Mouse (Mus musculus) olfactory bulb, adult 2 months (tissue): ENCODE measurements around the gene Slc25a3. TPM values are rescaled to one million over a fixed set of nuclear protein-coding genes. Genes with fewer than 3 reads are reported as not detected.

ENCODE experiments used
- H3K27ac ChIP-seq: fragments of 200-500 bp; 2 replicates; pipeline ENCODE4 v1.5.1; 2012; ENCODE audit warnings: low read depth, low read length; ENCODE audit not compliant: insufficient read depth
- H3K4me1 ChIP-seq: fragments of 200-500 bp; 2 replicates; pipeline ENCODE4 v1.6.1; 2012; ENCODE audit warnings: low read length; ENCODE audit not compliant: control insufficient read depth, insufficient read depth
- H3K4me3 ChIP-seq: fragments of 200-500 bp; 2 replicates; pipeline ENCODE4 v1.5.1; 2012; ENCODE audit warnings: mild to moderate bottlenecking, low read depth, low read length, moderate library complexity; ENCODE audit not compliant: insufficient read depth
- CTCF ChIP-seq: fragments of 200-500 bp; IDR thresholded peaks from 2 replicates; pipeline ENCODE4 v1.5.1; 2012; ENCODE audit warnings: low read depth, mild to moderate bottlenecking, low read length, moderate library complexity; ENCODE audit not compliant: insufficient read depth
- POLR2A ChIP-seq: fragments of 200-500 bp; IDR thresholded peaks from 2 replicates; pipeline ENCODE4 v1.6.1; 2012; ENCODE audit warnings: mild to moderate bottlenecking, low read depth, low read length, moderate library complexity; ENCODE audit not compliant: insufficient read depth
- WGBS: fragments of 180-500 bp; shearing (Covaris S2); methylation state at CpG from one replicate; pipeline ENCODE4 v1.1.7; 2018; 5-methylcytosine and 5-hydroxymethylcytosine counted together
- polyA plus RNA-seq: library from polyadenylated mRNA; stranded (reverse); fragments of >200 nt; gene quantifications from 2 replicates; pipeline ENCODE4 v1.2.4, GENCODE M21; 2012; ENCODE audit warnings: low replicate concordance; ENCODE audit not compliant: missing spikeins, insufficient read depth, insufficient read length

The Slc25a3 gene
- polyA plus RNA-seq, 1 experiment, result not detected

- 91% methylated on average over 3 of the region's 3 CpGs for WGBS
- Histone ChIP-seq H3K27ac (no peak overlapping the region), H3K4me1 (no peaks in the 10 kb centered on the region), H3K4me3 (no peak overlapping the region)
- TF ChIP-seq CTCF (no peak), POLR2A (no peak)
Measured at GRCm38 (mm10) chr10:91130792-91131191, 6.9 kb upstream of the Slc25a3 start.

GRCm38 (mm10) chr10:91128551-91129160 is 4.8 kb upstream of the Slc25a3 start:
- Histone ChIP-seq H3K4me3 (no peak overlapping the region), H3K4me1 (peaks cover 2% of the 10 kb centered on the region), H3K27ac (no peak overlapping the region)
- TF ChIP-seq POLR2A, result no peak
- no peak for TF ChIP-seq CTCF
- WGBS, result 40% methylated on average over 1 of the region's 1 CpGs

GRCm38 (mm10) chr10:91127395-91127794 is 3.5 kb upstream of the Slc25a3 start:
- H3K4me1 ChIP-seq, result peaks cover 2% of the 10 kb centered on the region
- no peak overlapping the region for H3K27ac ChIP-seq
- TF ChIP-seq POLR2A (no peak), CTCF (no peak)
- WGBS, result 80% methylated on average over 2 of the region's 2 CpGs
- no peak overlapping the region for H3K4me3 ChIP-seq

GRCm38 (mm10) chr10:91126618-91127355 is 2.9 kb upstream of the Slc25a3 start:
- TF ChIP-seq POLR2A, result no peak
- 87% methylated on average over 10 of the region's 10 CpGs for WGBS
- H3K4me1 ChIP-seq, result peaks cover 2% of the 10 kb centered on the region

GRCm38 (mm10) chr10:91123281-91123827 is 505 bp downstream of the Slc25a3 start:
- H3K4me1 ChIP-seq, result peaks cover 2% of the 10 kb centered on the region
- peak overlapping the region; percentile 94 for H3K4me3 ChIP-seq
- TF ChIP-seq POLR2A, result no peak
- TF ChIP-seq CTCF, result no peak
- H3K27ac ChIP-seq, result peak overlapping the region; percentile 93
- WGBS, result under 1% methylated on average over 44 of the region's 44 CpGs

More at GRCm38 (mm10) chr10:91126618-91127355, 2.9 kb upstream of the Slc25a3 start:
- H3K27ac ChIP-seq, result no peak overlapping the region
- no peak overlapping the region for H3K4me3 ChIP-seq

DNA sequence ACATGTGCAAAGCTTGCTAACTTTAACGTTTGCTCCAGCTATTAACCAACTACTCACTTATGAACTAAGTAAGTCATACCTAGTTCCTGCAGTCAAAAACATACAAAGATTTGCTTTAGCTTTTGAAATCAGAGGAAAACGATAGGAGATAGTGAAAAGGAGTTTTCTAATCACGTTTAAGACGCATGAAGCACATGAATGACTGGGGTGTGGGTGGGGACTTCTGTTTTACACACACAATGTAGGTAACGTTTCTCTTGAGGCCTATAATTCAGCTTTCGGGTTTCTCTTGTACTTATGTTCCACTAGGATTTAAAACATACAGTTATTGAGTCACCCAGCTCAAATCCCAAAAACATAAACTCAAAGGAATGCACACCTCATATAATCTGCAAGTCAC is 1.2 kb downstream of the Slc25a3 start:
- TF ChIP-seq CTCF (no peak), POLR2A (no peak)
- Histone ChIP-seq H3K27ac (no peak overlapping the region), H3K4me3 (no peak overlapping the region), H3K4me1 (peaks cover 2% of the 10 kb centered on the region)
- WGBS, result 5% methylated on average over 6 of the region's 6 CpGs

DNA sequence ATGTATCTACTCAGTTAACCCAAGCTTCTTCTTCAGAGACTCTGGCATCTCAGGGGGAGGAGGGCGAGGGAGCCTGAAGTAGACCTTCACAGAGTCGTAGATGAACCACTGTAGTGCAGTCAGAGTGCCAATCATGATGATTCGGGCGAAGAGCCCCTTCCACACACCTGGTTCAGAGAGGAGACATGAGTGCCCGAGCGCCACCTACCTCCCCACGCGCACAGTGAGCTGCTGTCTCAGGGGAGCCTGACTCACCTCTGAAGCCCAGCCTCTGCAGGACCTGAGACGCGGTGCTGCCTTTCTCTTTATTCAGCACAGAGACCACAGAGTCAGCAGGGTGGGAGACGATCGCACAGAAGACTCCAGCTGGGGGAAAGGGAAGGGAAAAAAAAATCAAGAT is 6.9 kb downstream of the Slc25a3 start:
- TF ChIP-seq CTCF (no peak), POLR2A (no peak)
- no peak overlapping the region for H3K27ac ChIP-seq
- WGBS, result 76% methylated on average over 12 of the region's 12 CpGs
- H3K4me3 ChIP-seq, result no peak overlapping the region
- no peaks in the 10 kb centered on the region for H3K4me1 ChIP-seq

- H3K4me1 ChIP-seq, result no peaks in the 10 kb centered on the region
- TF ChIP-seq CTCF, result no peak
- TF ChIP-seq POLR2A, result no peak
- 67% methylated on average over 4 of the region's 4 CpGs for WGBS
- no peak overlapping the region for H3K27ac ChIP-seq
- H3K4me3 ChIP-seq, result no peak overlapping the region
Measured at GRCm38 (mm10) chr10:91109841-91110240, 14.0 kb downstream of the Slc25a3 start.

GRCm38 (mm10) chr10:91105981-91106380 is 17.9 kb downstream of the Slc25a3 start:
- Histone ChIP-seq H3K4me1 (no peaks in the 10 kb centered on the region), H3K27ac (no peak overlapping the region), H3K4me3 (no peak overlapping the region)
- WGBS, result 90% methylated on average over 3 of the region's 3 CpGs
- TF ChIP-seq POLR2A, result no peak
- TF ChIP-seq CTCF, result no peak
